Mouse (Mus musculus): Measurements from ENCODE around the gene Cadps. TPM values are rescaled to one million over a fixed set of nuclear protein-coding genes. Genes with fewer than 3 reads are reported as not detected.
"Not testable (repeated sequence)": the region's sequence is repeated elsewhere in the genome, so short reads cannot be mapped to it uniquely, and the experiment has no call there.

Cadps gene
- polyA plus RNA-seq, 1 experiment from 2014 or later: 0.41 TPM

- Histone ChIP-seq H3K36me3 (ENCODE audit: control insufficient read depth, insufficient read depth, low read length) (no peaks in the 10 kb centered on the region), H3K27ac (ENCODE audit: low read length) (no peak overlapping the region), H3K4me2 (ENCODE audit: low read depth, low read length) (no peak overlapping the region), H3K4me1 (replicated peaks; ENCODE audit: control insufficient read depth, insufficient read depth, low read length) (no peaks in the 10 kb centered on the region), H3K27me3 (ENCODE audit: control insufficient read depth, insufficient read depth, low read depth, low read length) (no peaks in the 10 kb centered on the region), H3K9me3 (ENCODE audit: control insufficient read depth, low read length) (no peaks in the 10 kb centered on the region), H3K9ac (ENCODE audit: low read length) (no peak overlapping the region), H3K4me3 (ENCODE audit: low read length) (no peak overlapping the region)
- 69% methylated on average over 5 of the region's 5 CpGs for whole genome bisulfite sequencing
- no peak for ATAC-seq (ENCODE audit: low read depth)
These were observed 241.2 kb downstream of the Cadps start for GRCm38 (mm10) chr14:12581657-12582056.

- Histone ChIP-seq H3K4me3 (ENCODE audit: low read length) (no peak overlapping the region), H3K27me3 (ENCODE audit: control insufficient read depth, insufficient read depth, low read depth, low read length) (no peaks in the 10 kb centered on the region), H3K9me3 (ENCODE audit: control insufficient read depth, low read length) (no peaks in the 10 kb centered on the region), H3K36me3 (ENCODE audit: control insufficient read depth, insufficient read depth, low read length) (no peaks in the 10 kb centered on the region), H3K27ac (ENCODE audit: low read length) (no peak overlapping the region), H3K4me2 (ENCODE audit: low read depth, low read length) (no peak overlapping the region), H3K9ac (ENCODE audit: low read length) (no peak overlapping the region), H3K4me1 (replicated peaks; ENCODE audit: control insufficient read depth, insufficient read depth, low read length) (no peaks in the 10 kb centered on the region)
- ATAC-seq (ENCODE audit: low read depth): no peak
- WGBS: 12% methylated on average over 7 of the region's 7 CpGs
These were observed 242.1 kb downstream of the Cadps start for GRCm38 (mm10) chr14:12580786-12581185.

- Histone ChIP-seq H3K4me3 (ENCODE audit: low read length) (no peak overlapping the region), H3K36me3 (ENCODE audit: control insufficient read depth, insufficient read depth, low read length) (no peaks in the 10 kb centered on the region), H3K9ac (ENCODE audit: low read length) (no peak overlapping the region), H3K27ac (ENCODE audit: low read length) (no peak overlapping the region), H3K27me3 (ENCODE audit: control insufficient read depth, insufficient read depth, low read depth, low read length) (no peaks in the 10 kb centered on the region), H3K4me1 (replicated peaks; ENCODE audit: control insufficient read depth, insufficient read depth, low read length) (no peaks in the 10 kb centered on the region), H3K4me2 (ENCODE audit: low read depth, low read length) (no peak overlapping the region), H3K9me3 (ENCODE audit: control insufficient read depth, low read length) (no peaks in the 10 kb centered on the region)
- no peak for ATAC-seq (ENCODE audit: low read depth)
- 66% methylated on average over 1 of the region's 1 CpGs for WGBS
These were observed 244.7 kb downstream of the Cadps start for GRCm38 (mm10) chr14:12578156-12578555.

- Histone ChIP-seq H3K4me2 (ENCODE audit: low read depth, low read length) (no peak overlapping the region), H3K27ac (ENCODE audit: low read length) (no peak overlapping the region), H3K9me3 (ENCODE audit: control insufficient read depth, low read length) (no peaks in the 10 kb centered on the region), H3K4me1 (replicated peaks; ENCODE audit: control insufficient read depth, insufficient read depth, low read length) (no peaks in the 10 kb centered on the region), H3K36me3 (ENCODE audit: control insufficient read depth, insufficient read depth, low read length) (no peaks in the 10 kb centered on the region), H3K27me3 (ENCODE audit: control insufficient read depth, insufficient read depth, low read depth, low read length) (no peaks in the 10 kb centered on the region), H3K9ac (ENCODE audit: low read length) (no peak overlapping the region), H3K4me3 (ENCODE audit: low read length) (no peak overlapping the region)
- no peak for ATAC-seq (ENCODE audit: low read depth)
- WGBS: 59% methylated on average over 2 of the region's 2 CpGs
These were observed 245.3 kb downstream of the Cadps start for GRCm38 (mm10) chr14:12577475-12578140.

GRCm38 (mm10) chr14:12575105-12575504 is 247.8 kb downstream of the Cadps start:
- 20% methylated on average over 3 of the region's 3 CpGs for WGBS

GRCm38 (mm10) chr14:12574336-12574735 is 248.5 kb downstream of the Cadps start:
- ATAC-seq (ENCODE audit: low read depth): no peak
- no peaks in the 10 kb centered on the region for H3K4me1 ChIP-seq (replicated peaks; ENCODE audit: control insufficient read depth, insufficient read depth, low read length)
- H3K9me3 ChIP-seq (ENCODE audit: control insufficient read depth, low read length): no peaks in the 10 kb centered on the region
- WGBS: 76% methylated on average over 4 of the region's 4 CpGs
- no peak overlapping the region for H3K27ac ChIP-seq (ENCODE audit: low read length)
- no peak overlapping the region for H3K4me3 ChIP-seq (ENCODE audit: low read length)
- H3K4me2 ChIP-seq (ENCODE audit: low read depth, low read length): no peak overlapping the region
- no peak overlapping the region for H3K9ac ChIP-seq (ENCODE audit: low read length)
- H3K36me3 ChIP-seq (ENCODE audit: control insufficient read depth, insufficient read depth, low read length): no peaks in the 10 kb centered on the region
- no peaks in the 10 kb centered on the region for H3K27me3 ChIP-seq (ENCODE audit: control insufficient read depth, insufficient read depth, low read depth, low read length)

More at GRCm38 (mm10) chr14:12575105-12575504, 247.8 kb downstream of the Cadps start:
- no peak overlapping the region for H3K9ac ChIP-seq (ENCODE audit: low read length)
- no peaks in the 10 kb centered on the region for H3K36me3 ChIP-seq (ENCODE audit: control insufficient read depth, insufficient read depth, low read length)
- no peaks in the 10 kb centered on the region for H3K27me3 ChIP-seq (ENCODE audit: control insufficient read depth, insufficient read depth, low read depth, low read length)
- H3K4me2 ChIP-seq (ENCODE audit: low read depth, low read length): no peak overlapping the region
- ATAC-seq (ENCODE audit: low read depth): no peak
- H3K27ac ChIP-seq (ENCODE audit: low read length): no peak overlapping the region
- no peaks in the 10 kb centered on the region for H3K4me1 ChIP-seq (replicated peaks; ENCODE audit: control insufficient read depth, insufficient read depth, low read length)
- H3K4me3 ChIP-seq (ENCODE audit: low read length): no peak overlapping the region
- H3K9me3 ChIP-seq (ENCODE audit: control insufficient read depth, low read length): no peaks in the 10 kb centered on the region

GRCm38 (mm10) chr14:12561730-12562129 is 261.1 kb downstream of the Cadps start:
- not testable (repeated sequence) for H3K4me2 ChIP-seq (ENCODE audit: low read depth, low read length); H3K4me1 ChIP-seq (replicated peaks; ENCODE audit: control insufficient read depth, insufficient read depth, low read length); H3K27me3 ChIP-seq (ENCODE audit: control insufficient read depth, insufficient read depth, low read depth, low read length); H3K27ac ChIP-seq (ENCODE audit: low read length); ATAC-seq (ENCODE audit: low read depth); H3K4me3 ChIP-seq (ENCODE audit: low read length); H3K9me3 ChIP-seq (ENCODE audit: control insufficient read depth, low read length); H3K9ac ChIP-seq (ENCODE audit: low read length); H3K36me3 ChIP-seq (ENCODE audit: control insufficient read depth, insufficient read depth, low read length)

- WGBS: 57% methylated on average over 1 of the region's 1 CpGs
- ATAC-seq (ENCODE audit: low read depth): no peak
- H3K27me3 ChIP-seq (ENCODE audit: control insufficient read depth, insufficient read depth, low read depth, low read length): no peaks in the 10 kb centered on the region
- H3K4me2 ChIP-seq (ENCODE audit: low read depth, low read length): no peak overlapping the region
- no peaks in the 10 kb centered on the region for H3K9me3 ChIP-seq (ENCODE audit: control insufficient read depth, low read length)
- H3K27ac ChIP-seq (ENCODE audit: low read length): no peak overlapping the region
- no peak overlapping the region for H3K4me3 ChIP-seq (ENCODE audit: low read length)
- H3K4me1 ChIP-seq (replicated peaks; ENCODE audit: control insufficient read depth, insufficient read depth, low read length): no peaks in the 10 kb centered on the region
- H3K9ac ChIP-seq (ENCODE audit: low read length): no peak overlapping the region
- H3K36me3 ChIP-seq (ENCODE audit: control insufficient read depth, insufficient read depth, low read length): no peaks in the 10 kb centered on the region
These were observed 262.7 kb downstream of the Cadps start for GRCm38 (mm10) chr14:12560233-12560577.

- no peak for ATAC-seq (ENCODE audit: low read depth)
- Histone ChIP-seq H3K9me3 (ENCODE audit: control insufficient read depth, low read length) (no peaks in the 10 kb centered on the region), H3K27me3 (ENCODE audit: control insufficient read depth, insufficient read depth, low read depth, low read length) (no peaks in the 10 kb centered on the region), H3K36me3 (ENCODE audit: control insufficient read depth, insufficient read depth, low read length) (no peaks in the 10 kb centered on the region), H3K9ac (ENCODE audit: low read length) (no peak overlapping the region), H3K4me2 (ENCODE audit: low read depth, low read length) (no peak overlapping the region), H3K27ac (ENCODE audit: low read length) (no peak overlapping the region), H3K4me1 (replicated peaks; ENCODE audit: control insufficient read depth, insufficient read depth, low read length) (no peaks in the 10 kb centered on the region), H3K4me3 (ENCODE audit: low read length) (no peak overlapping the region)
- 74% methylated on average over 3 of the region's 3 CpGs for WGBS
These were observed 263.2 kb downstream of the Cadps start for GRCm38 (mm10) chr14:12559574-12560232.
